Mouse (Mus musculus) bone marrow, adult 2 months (tissue): Measurements from ENCODE around the gene Thumpd3.

Experiments
- CTCF ChIP-seq: fragments of 200-500 bp; IDR thresholded peaks from 2 replicates; pipeline ENCODE4 v1.5.1; 2011; ENCODE audit warnings: low read length, control low read depth; ENCODE audit not compliant: control insufficient read depth, insufficient read depth
- POLR2A ChIP-seq: fragments of 200-500 bp; IDR thresholded peaks from 2 replicates; pipeline ENCODE4 v1.6.1; 2011; ENCODE audit warnings: low read depth, mild to moderate bottlenecking, control low read depth, low read length, borderline replicate concordance; ENCODE audit not compliant: control insufficient read depth

- TF ChIP-seq CTCF (no peak), POLR2A (no peak)
Measured at GRCm38 (mm10) chr6:113018139-113018538, 27.9 kb upstream of the Thumpd3 start.
